Mouse (Mus musculus): ENCODE results near the gene Opalin. TPM values are rescaled to one million over a fixed set of nuclear protein-coding genes. Genes with fewer than 3 reads are reported as not detected.

Opalin gene
- polyA plus RNA-seq, 1 experiment = not detected

- DNase-seq (ENCODE audit: low read depth) = no peak
- TF ChIP-seq CTCF (IDR thresholded peaks at IDR 0.05; ENCODE audit: borderline replicate concordance, extremely low read depth, insufficient read depth, insufficient read length) = no peak
- no peak for TF ChIP-seq POLR2A (IDR thresholded peaks at IDR 0.05; ENCODE audit: borderline replicate concordance, extremely low read depth, insufficient read depth, insufficient read length, poor library complexity, severe bottlenecking)
Observed at GRCm38 (mm10) chr19:41073746-41074455, 3.0 kb downstream of the Opalin start.

DNA sequence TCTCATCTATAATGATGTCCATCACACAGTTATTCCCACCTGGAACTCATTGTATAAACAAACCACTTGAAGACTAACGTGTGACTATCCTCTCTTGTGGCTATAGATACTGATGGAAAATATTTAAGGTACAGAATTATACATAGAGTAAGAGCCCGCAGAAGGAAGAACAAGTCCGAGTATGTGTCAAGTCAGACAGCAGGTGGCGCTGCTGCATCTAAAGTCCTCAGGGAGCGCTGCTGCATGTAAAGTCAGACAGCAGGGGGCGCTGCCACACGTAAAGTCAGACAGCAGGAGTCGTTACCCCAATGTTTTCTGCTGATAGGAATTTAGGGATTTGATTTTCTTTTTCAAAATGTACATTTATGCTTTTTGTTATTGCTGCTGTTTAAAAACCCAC, 5.4 kb downstream of the Opalin start:
- TF ChIP-seq CTCF (IDR thresholded peaks at IDR 0.05; ENCODE audit: borderline replicate concordance, extremely low read depth, insufficient read depth, insufficient read length) (peak; percentile 100), POLR2A (IDR thresholded peaks at IDR 0.05; ENCODE audit: borderline replicate concordance, extremely low read depth, insufficient read depth, insufficient read length, poor library complexity, severe bottlenecking) (no peak)
- DNase-seq (ENCODE audit: low read depth) = peak; percentile 97

- no peak for DNase-seq (ENCODE audit: low read depth)
- TF ChIP-seq CTCF (IDR thresholded peaks at IDR 0.05; ENCODE audit: borderline replicate concordance, extremely low read depth, insufficient read depth, insufficient read length) (no peak), POLR2A (IDR thresholded peaks at IDR 0.05; ENCODE audit: borderline replicate concordance, extremely low read depth, insufficient read depth, insufficient read length, poor library complexity, severe bottlenecking) (no peak)
Observed at GRCm38 (mm10) chr19:41054702-41055101, 22.2 kb downstream of the Opalin start.

- TF ChIP-seq CTCF (IDR thresholded peaks at IDR 0.05; ENCODE audit: borderline replicate concordance, extremely low read depth, insufficient read depth, insufficient read length) (peak; percentile 46; the same call in 1 of the 2 replicates), POLR2A (IDR thresholded peaks at IDR 0.05; ENCODE audit: borderline replicate concordance, extremely low read depth, insufficient read depth, insufficient read length, poor library complexity, severe bottlenecking) (no peak)
- DNase-seq (ENCODE audit: low read depth) = peak; percentile 8
Observed at GRCm38 (mm10) chr19:41053530-41053929, 23.4 kb downstream of the Opalin start.

DNA sequence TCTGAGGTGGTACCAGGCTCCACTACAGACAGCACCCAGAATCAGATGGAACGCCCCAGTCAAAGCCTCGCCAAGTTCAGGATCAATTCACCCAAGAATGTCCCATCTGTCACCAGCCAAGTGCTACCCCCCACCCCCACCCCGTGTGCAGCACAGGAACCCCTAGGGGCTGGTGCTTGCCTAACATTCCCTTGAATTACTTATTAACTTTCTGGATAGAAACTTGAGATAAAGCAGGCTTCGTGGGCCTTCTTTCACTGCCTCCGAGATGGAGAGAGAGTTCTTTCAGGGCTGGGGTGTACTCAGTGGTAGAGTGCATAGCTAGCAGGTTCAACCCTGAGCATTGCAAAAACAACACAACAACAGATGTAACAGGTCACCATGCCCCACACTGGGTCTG, 24.7 kb downstream of the Opalin start:
- DNase-seq (ENCODE audit: low read depth) = no peak
- TF ChIP-seq POLR2A (IDR thresholded peaks at IDR 0.05; ENCODE audit: borderline replicate concordance, extremely low read depth, insufficient read depth, insufficient read length, poor library complexity, severe bottlenecking) (no peak), CTCF (IDR thresholded peaks at IDR 0.05; ENCODE audit: borderline replicate concordance, extremely low read depth, insufficient read depth, insufficient read length) (no peak)

GRCm38 (mm10) chr19:41051714-41052113, 25.2 kb downstream of the Opalin start:
- DNase-seq (ENCODE audit: low read depth) = no peak
- TF ChIP-seq CTCF (IDR thresholded peaks at IDR 0.05; ENCODE audit: borderline replicate concordance, extremely low read depth, insufficient read depth, insufficient read length) = no peak
- TF ChIP-seq POLR2A (IDR thresholded peaks at IDR 0.05; ENCODE audit: borderline replicate concordance, extremely low read depth, insufficient read depth, insufficient read length, poor library complexity, severe bottlenecking) = no peak

- no peak for DNase-seq (ENCODE audit: low read depth)
- TF ChIP-seq CTCF (IDR thresholded peaks at IDR 0.05; ENCODE audit: borderline replicate concordance, extremely low read depth, insufficient read depth, insufficient read length) = no peak
- TF ChIP-seq POLR2A (IDR thresholded peaks at IDR 0.05; ENCODE audit: borderline replicate concordance, extremely low read depth, insufficient read depth, insufficient read length, poor library complexity, severe bottlenecking) = no peak
Observed at GRCm38 (mm10) chr19:41048187-41048559, 28.7 kb downstream of the Opalin start.

DNA sequence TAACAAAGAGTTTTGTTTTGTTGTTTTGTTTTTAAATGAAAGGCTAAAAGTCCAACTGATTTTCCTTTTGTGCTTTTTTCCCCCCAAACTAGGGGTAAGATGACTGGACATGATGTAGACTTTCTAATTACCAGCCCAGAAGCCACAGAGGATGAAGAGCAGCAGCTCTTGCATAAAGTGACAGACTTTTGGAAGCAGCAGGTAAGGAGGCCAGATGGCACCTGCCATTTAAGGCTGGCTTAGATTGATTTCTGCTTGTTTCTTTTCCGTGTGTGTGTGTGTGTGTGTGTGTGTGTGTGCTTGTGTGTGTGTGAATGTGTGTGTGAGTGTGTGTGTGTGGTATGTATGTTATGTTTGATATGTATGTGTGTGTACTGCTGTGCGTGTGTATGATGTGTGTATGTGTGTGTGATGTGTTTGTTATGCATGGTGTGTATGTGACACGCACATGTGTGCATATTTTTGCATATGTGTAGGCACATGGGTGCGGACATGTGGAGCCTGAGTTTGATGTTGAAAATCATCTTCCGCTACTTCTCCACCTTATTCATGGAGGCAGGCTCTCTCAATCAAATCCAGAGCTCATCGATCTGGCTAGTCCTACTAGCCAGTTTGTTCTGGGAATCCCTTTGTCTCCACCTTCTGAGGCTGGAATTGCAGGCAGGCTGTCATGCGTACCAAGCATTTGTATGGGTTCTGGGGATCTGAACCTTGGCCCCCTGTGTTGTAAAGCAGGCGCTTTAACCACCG, 29.3 kb downstream of the Opalin start:
- TF ChIP-seq POLR2A (IDR thresholded peaks at IDR 0.05; ENCODE audit: borderline replicate concordance, extremely low read depth, insufficient read depth, insufficient read length, poor library complexity, severe bottlenecking) (no peak), CTCF (IDR thresholded peaks at IDR 0.05; ENCODE audit: borderline replicate concordance, extremely low read depth, insufficient read depth, insufficient read length) (no peak)
- peak; percentile 61 for DNase-seq (ENCODE audit: low read depth)

GRCm38 (mm10) chr19:41045091-41045770, 31.7 kb downstream of the Opalin start:
- TF ChIP-seq POLR2A (IDR thresholded peaks at IDR 0.05; ENCODE audit: borderline replicate concordance, extremely low read depth, insufficient read depth, insufficient read length, poor library complexity, severe bottlenecking) = no peak
- TF ChIP-seq CTCF (IDR thresholded peaks at IDR 0.05; ENCODE audit: borderline replicate concordance, extremely low read depth, insufficient read depth, insufficient read length) = no peak
- DNase-seq (ENCODE audit: low read depth) = peak; percentile 3

GRCm38 (mm10) chr19:41039110-41039509, 37.8 kb downstream of the Opalin start:
- no peak for TF ChIP-seq CTCF (IDR thresholded peaks at IDR 0.05; ENCODE audit: borderline replicate concordance, extremely low read depth, insufficient read depth, insufficient read length)
- TF ChIP-seq POLR2A (IDR thresholded peaks at IDR 0.05; ENCODE audit: borderline replicate concordance, extremely low read depth, insufficient read depth, insufficient read length, poor library complexity, severe bottlenecking) = no peak
- DNase-seq (ENCODE audit: low read depth) = no peak

DNA sequence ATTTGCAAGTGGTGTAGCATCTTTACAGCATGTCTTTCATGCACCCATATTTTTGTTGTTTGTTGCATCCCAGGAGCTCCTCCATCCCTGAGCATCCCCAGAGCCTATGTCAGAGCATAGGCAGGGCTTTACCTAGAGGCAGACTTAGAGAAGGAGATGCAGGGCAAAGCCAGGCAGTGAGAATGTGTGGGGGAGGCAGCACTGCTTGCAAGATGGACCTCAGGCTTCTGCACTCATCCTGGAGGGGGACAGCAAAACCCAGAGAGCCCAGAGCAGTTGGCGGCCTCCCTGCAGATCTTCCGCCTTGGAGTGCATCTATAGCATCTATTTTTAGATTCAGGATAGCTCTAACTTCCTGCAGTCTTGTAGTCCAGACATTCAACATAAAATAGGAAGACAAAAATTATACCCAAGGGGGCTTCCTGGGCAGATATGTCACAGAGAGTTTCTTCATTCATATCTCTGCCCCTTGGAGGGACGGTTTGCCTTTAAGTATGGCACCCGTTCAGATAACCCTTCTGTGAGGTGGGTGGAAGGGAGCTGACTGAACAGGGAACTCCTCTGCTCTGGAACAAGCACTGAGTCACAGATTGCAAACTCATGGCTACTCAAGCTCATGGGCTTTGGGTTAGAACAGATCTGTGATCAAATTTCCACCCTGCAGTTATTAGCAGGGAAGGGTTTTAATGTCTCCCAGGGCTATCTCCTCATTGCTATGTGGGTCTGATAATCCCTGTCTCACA, 40.9 kb downstream of the Opalin start:
- DNase-seq (ENCODE audit: low read depth) = no peak
- TF ChIP-seq CTCF (IDR thresholded peaks at IDR 0.05; ENCODE audit: borderline replicate concordance, extremely low read depth, insufficient read depth, insufficient read length) (no peak), POLR2A (IDR thresholded peaks at IDR 0.05; ENCODE audit: borderline replicate concordance, extremely low read depth, insufficient read depth, insufficient read length, poor library complexity, severe bottlenecking) (no peak)

All from brain, embryonic 14.5 days (tissue).